Mouse (Mus musculus) hindbrain, postnatal 0 days (tissue): ENCODE measurements around the gene Phka1. TPM values are rescaled to one million over a fixed set of nuclear protein-coding genes. Genes with fewer than 3 reads are reported as not detected.
"Not testable (repeated sequence)": the region's sequence is repeated elsewhere in the genome, so short reads cannot be mapped to it uniquely, and the experiment has no call there.

Source experiments
- ATAC-seq: fragments of 200-750 bp; cut with Nextera tagmentation; 2 replicates; pipeline ENCODE4 v1.8.0; 2017; ENCODE audit warnings: mild to moderate bottlenecking, moderate TSS enrichment, moderate library complexity
- DNase-seq: peaks from one replicate; pipeline ENCODE4 v3.0.0-alpha.2; 2015; ENCODE audit warnings: low spot score
- H3K27ac ChIP-seq: fragments of 300-500 bp; sonication (generic); 2 replicates; pipeline ENCODE4 v1.5.1; 2014; ENCODE audit warnings: mild to moderate bottlenecking
- H3K27me3 ChIP-seq: fragments of 300-500 bp; sonication (generic); 2 replicates; pipeline ENCODE4 v1.6.1; 2014; ENCODE audit warnings: low read length, mixed read lengths; ENCODE audit not compliant: insufficient read depth
- H3K36me3 ChIP-seq: fragments of 300-500 bp; sonication (generic); 2 replicates; pipeline ENCODE4 v1.6.1; 2014; ENCODE audit warnings: low read length, mixed read lengths; ENCODE audit not compliant: insufficient read depth
- H3K4me1 ChIP-seq: fragments of 300-500 bp; sonication (generic); 2 replicates; pipeline ENCODE4 v1.6.1; 2014; ENCODE audit warnings: antibody characterized with exemption, low read length, mixed read lengths; ENCODE audit not compliant: insufficient read depth
- H3K4me2 ChIP-seq: fragments of 300-500 bp; sonication (generic); 2 replicates; pipeline ENCODE4 v1.6.1; 2014; ENCODE audit warnings: low read depth, mild to moderate bottlenecking, low read length, moderate library complexity, mixed read lengths
- H3K4me3 ChIP-seq: fragments of 300-500 bp; sonication (generic); 2 replicates; pipeline ENCODE4 v1.5.1; 2014; ENCODE audit warnings: low read length
- H3K9ac ChIP-seq: fragments of 300-500 bp; sonication (generic); replicated peaks from 2 replicates; pipeline ENCODE4 v1.6.1; 2014; ENCODE audit warnings: mild to moderate bottlenecking, low read length, moderate library complexity, mixed read lengths
- H3K9me3 ChIP-seq: fragments of 300-500 bp; sonication (generic); 2 replicates; pipeline ENCODE4 v1.6.1; 2016; ENCODE audit warnings: low read length, mixed read lengths
- CTCF ChIP-seq: IDR thresholded peaks from 2 replicates; pipeline ENCODE4 v1.5.1; 2016; ENCODE audit warnings: antibody characterized with exemption, control low read depth, low read depth
- WGBS: fragments of 180-500 bp; shearing (Covaris S2); extraction: QIAGEN DNeasy Blood & Tissue Kit; methylation state at CpG from one replicate; pipeline ENCODE4 v1.1.7; 2014; 5-methylcytosine and 5-hydroxymethylcytosine counted together
- polyA plus RNA-seq: library from polyadenylated mRNA; unstranded; fragments of >200 nt; fragmentation: Nextera tagmentation; extraction: Ambion mirVana; gene quantifications from 2 replicates; pipeline ENCODE4 v1.2.1, GENCODE M21; 2015
- total RNA-seq: library from RNA; depleted of rRNA; stranded (reverse); fragments of >200 nt; gene quantifications from 2 replicates; pipeline ENCODE4 v1.2.3, GENCODE M21; 2014; rRNA removed

Phka1 gene
- 13.8 and 14.2 TPM in 2 replicates for total RNA-seq
- polyA plus RNA-seq, result 6.6 and 7.5 TPM in 2 replicates

GRCm38 (mm10) chrX:102643823-102644572 is at the start of gene Phka1:
Gene Phka1, minus strand, starts transcription at chrX:102644246.
- H3K4me3 ChIP-seq, result peak within 1 kb of the TSS; percentile 50
- TF ChIP-seq CTCF, result no peak
- ATAC-seq (peak; percentile 91), DNase-seq (peak; percentile 64)
- no peaks in the 10 kb centered on the region for H3K27me3 ChIP-seq
- H3K36me3 ChIP-seq, result no peaks in the 10 kb centered on the region
- H3K9ac ChIP-seq, result peak within 1 kb of the TSS; percentile 48
- H3K4me2 ChIP-seq, result peak within 1 kb of the TSS; percentile 59
- no peaks in the 10 kb centered on the region for H3K4me1 ChIP-seq
- H3K9me3 ChIP-seq, result no peaks in the 10 kb centered on the region
- 22% methylated on average over 60 of the region's 60 CpGs for WGBS
- H3K27ac ChIP-seq, result no peak within 1 kb of the TSS; the same call in 1 of the 2 replicates

GRCm38 (mm10) chrX:102689252-102689651 is 45.2 kb upstream of the Phka1 start:
- H3K9me3 ChIP-seq, H3K4me1 ChIP-seq, H3K27ac ChIP-seq, H3K36me3 ChIP-seq, H3K4me3 ChIP-seq, H3K4me2 ChIP-seq, H3K27me3 ChIP-seq, H3K9ac ChIP-seq: not testable (repeated sequence)
- peak; percentile 59 for TF ChIP-seq CTCF
- 34% methylated on average over 4 of the region's 4 CpGs for WGBS
- ATAC-seq (peak; percentile 71), DNase-seq (peak; percentile 49)

- H3K27me3 ChIP-seq, H3K9me3 ChIP-seq, H3K36me3 ChIP-seq, H3K4me3 ChIP-seq, ATAC-seq, H3K4me1 ChIP-seq, H3K27ac ChIP-seq, H3K4me2 ChIP-seq, H3K9ac ChIP-seq, DNase-seq: not testable (repeated sequence)
- WGBS, result 90% methylated on average over 4 of the region's 5 CpGs
Observed at GRCm38 (mm10) chrX:102686872-102687271, 42.8 kb upstream of the Phka1 start, which contains the start of gene Gm3880. Gene Gm3880, minus strand, starts transcription at chrX:102686972.

- H3K27me3 ChIP-seq, H3K4me2 ChIP-seq, H3K27ac ChIP-seq, DNase-seq, H3K9me3 ChIP-seq, H3K4me1 ChIP-seq, H3K36me3 ChIP-seq, H3K4me3 ChIP-seq, ATAC-seq, H3K9ac ChIP-seq: not testable (repeated sequence)
- WGBS, result 63% methylated on average over 3 of the region's 3 CpGs
Observed at GRCm38 (mm10) chrX:102684706-102685105, 40.7 kb upstream of the Phka1 start.

GRCm38 (mm10) chrX:102666641-102667040 is 22.6 kb upstream of the Phka1 start:
- Histone ChIP-seq H3K27ac (no peak overlapping the region), H3K9ac (no peak overlapping the region), H3K4me1 (no peaks in the 10 kb centered on the region), H3K36me3 (no peaks in the 10 kb centered on the region), H3K4me2 (no peak overlapping the region), H3K27me3 (no peaks in the 10 kb centered on the region), H3K4me3 (no peak overlapping the region), H3K9me3 (no peaks in the 10 kb centered on the region)
- TF ChIP-seq CTCF, result no peak
- DNase-seq (no peak), ATAC-seq (no peak)
- 72% methylated on average over 2 of the region's 2 CpGs for WGBS

- peak; percentile 4 for DNase-seq
Observed at GRCm38 (mm10) chrX:102660712-102661111, 16.7 kb upstream of the Phka1 start.

GRCm38 (mm10) chrX:102645691-102646090 is 1.6 kb upstream of the Phka1 start:
- ATAC-seq, result no peak

More at GRCm38 (mm10) chrX:102660712-102661111, 16.7 kb upstream of the Phka1 start:
- Histone ChIP-seq H3K4me1 (no peaks in the 10 kb centered on the region), H3K9ac (no peak overlapping the region), H3K4me3 (no peak overlapping the region), H3K27me3 (no peaks in the 10 kb centered on the region), H3K36me3 (no peaks in the 10 kb centered on the region), H3K27ac (no peak overlapping the region), H3K4me2 (no peak overlapping the region), H3K9me3 (no peaks in the 10 kb centered on the region)
- 25% methylated on average over 3 of the region's 3 CpGs for WGBS
- TF ChIP-seq CTCF, result peak; percentile 35
- no peak for ATAC-seq

More at GRCm38 (mm10) chrX:102645691-102646090, 1.6 kb upstream of the Phka1 start:
- Histone ChIP-seq H3K27me3 (no peaks in the 10 kb centered on the region), H3K4me3 (no peak overlapping the region), H3K9me3 (no peaks in the 10 kb centered on the region), H3K4me1 (no peaks in the 10 kb centered on the region), H3K36me3 (no peaks in the 10 kb centered on the region), H3K27ac (no peak overlapping the region), H3K9ac (no peak overlapping the region), H3K4me2 (no peak overlapping the region)
- 89% methylated on average over 1 of the region's 1 CpGs for WGBS
- no peak for DNase-seq
- TF ChIP-seq CTCF, result no peak
